Mouse (Mus musculus) heart, adult 18-20 months (tissue): Measurements from ENCODE around the gene Ndufa8. TPM values are rescaled to one million over a fixed set of nuclear protein-coding genes. Genes with fewer than 3 reads are reported as not detected.

Experiments used
- DNase-seq, 2 experiments: peaks; one replicate each; pipeline ENCODE4 v3.0.0; 2021 to 2022; ENCODE audit warnings: mixed read lengths in 1 of 2
- long read RNA-seq, 2 experiments: library from polyadenylated mRNA; stranded (forward); transcript quantifications; one replicate each; pipeline ENCODE4 v2.0.0; 2021
- total RNA-seq, 2 experiments: library from RNA; stranded (reverse); gene quantifications; 2 replicates each; pipeline ENCODE4 v1.2.3; 2021

The Ndufa8 gene
- 100 to 1,000 TPM; 687 to 800 TPM for total RNA-seq
- long read RNA-seq, experiment 1, transcript Ndufa8-201 (4 exons, 861 nt): major isoform, 749 of 800 reads
- long read RNA-seq, experiment 1, partial matches to known transcripts: 48 of 800 reads
- long read RNA-seq, experiment 1, other reads (novel, unspliced or antisense): 3 of 800 reads
- long read RNA-seq, experiment 2, transcript Ndufa8-201 (4 exons, 861 nt): major isoform, 504 of 555 reads
- long read RNA-seq, experiment 2, partial matches to known transcripts: 50 of 555 reads
- long read RNA-seq, experiment 2, other reads (novel, unspliced or antisense): 1 of 555 reads

GRCm38 (mm10) chr2:36048748-36049566 lies at the start of gene Ndufa8, which contains the start of gene Morn5:
Gene Ndufa8 (minus strand): TSS chr2:36049406.
Gene Morn5 (plus strand): TSS chr2:36049458.
- DNase-seq: peak; percentile 98 to 99

- DNase-seq: no peak
Observed at GRCm38 (mm10) chr2:36098021-36098420, 48.8 kb upstream of the Ndufa8 start.

GRCm38 (mm10) chr2:36097129-36097815 lies 48.1 kb upstream of the Ndufa8 start:
- no peak for DNase-seq

- DNase-seq: no peak
Observed at GRCm38 (mm10) chr2:36093914-36094475, 44.8 kb upstream of the Ndufa8 start.

GRCm38 (mm10) chr2:36093301-36093700 lies 44.1 kb upstream of the Ndufa8 start:
- no peak for DNase-seq

- DNase-seq: no peak
Observed at GRCm38 (mm10) chr2:36092748-36093147, 43.5 kb upstream of the Ndufa8 start.

DNA sequence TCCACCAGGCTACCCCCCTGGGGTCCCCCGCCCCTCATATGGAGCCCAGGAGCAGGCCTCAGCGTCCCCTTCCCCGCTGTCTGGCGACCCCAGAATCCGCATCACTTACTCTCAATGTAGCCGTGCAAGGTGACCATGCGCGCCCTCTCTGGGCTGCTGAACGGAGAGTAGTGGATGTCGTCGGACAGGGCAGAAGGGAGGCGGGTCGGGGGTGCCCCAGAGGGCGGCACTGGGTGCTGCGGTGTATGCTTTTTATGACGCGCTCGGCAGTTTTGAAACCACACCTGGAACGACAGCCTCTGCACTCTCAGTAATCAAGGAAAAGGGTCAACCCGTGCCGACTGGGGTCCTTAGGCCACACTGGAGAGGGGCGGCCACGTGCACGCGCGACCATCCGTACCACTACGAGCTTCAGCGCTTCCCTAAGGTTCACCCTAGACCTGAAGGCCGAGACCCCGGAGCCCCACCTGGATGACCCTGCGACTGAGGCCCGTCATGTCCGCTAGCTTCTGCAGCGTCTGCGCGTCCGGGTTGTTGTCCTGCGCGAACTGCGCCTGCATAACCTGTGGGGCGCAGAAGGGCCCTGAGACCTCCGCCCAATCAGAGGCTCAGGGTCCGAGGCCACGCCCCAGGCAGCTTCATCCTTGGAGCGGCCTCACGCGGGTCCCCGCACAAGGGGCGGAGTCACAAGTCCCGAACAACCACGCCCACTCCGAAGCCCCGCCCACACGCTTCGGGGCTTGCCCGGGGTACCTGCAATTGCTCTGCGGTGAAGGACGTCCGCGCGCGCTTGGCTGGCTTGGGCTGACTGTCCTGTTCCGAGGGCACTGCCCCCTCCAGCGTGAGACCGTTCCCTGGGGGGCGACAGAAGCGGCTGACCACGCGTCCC lies 41.9 kb upstream of the Ndufa8 start:
- DNase-seq: peak; percentile 22 to 46

GRCm38 (mm10) chr2:36089190-36089589 lies 40.0 kb upstream of the Ndufa8 start:
- no peak for DNase-seq

- no peak for DNase-seq
Observed at GRCm38 (mm10) chr2:36085041-36085440, 35.8 kb upstream of the Ndufa8 start.

GRCm38 (mm10) chr2:36082802-36083580 lies 33.8 kb upstream of the Ndufa8 start:
- DNase-seq: no peak

DNA sequence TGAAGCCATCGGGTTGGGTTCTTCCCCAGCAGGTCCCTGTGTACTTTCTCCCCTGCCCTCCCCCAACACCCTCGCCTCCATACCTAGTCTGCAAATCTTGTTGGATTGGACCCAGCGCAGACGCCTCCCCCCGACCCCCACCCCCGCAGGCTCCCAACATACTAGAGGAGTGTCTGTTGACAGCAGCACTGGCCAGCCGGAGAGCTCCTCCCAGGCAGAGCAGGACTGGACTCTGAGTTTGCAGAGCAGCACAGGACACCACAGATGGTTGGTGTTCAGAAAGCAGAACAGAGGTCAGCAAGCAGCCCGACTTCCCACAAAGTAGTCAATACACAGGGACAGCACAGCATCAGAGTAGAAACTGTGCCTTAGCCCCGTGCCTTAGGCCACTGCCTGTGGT lies 32.2 kb upstream of the Ndufa8 start:
- DNase-seq: no peak

GRCm38 (mm10) chr2:36077160-36077761 lies 28.1 kb upstream of the Ndufa8 start:
- DNase-seq: no peak

DNA sequence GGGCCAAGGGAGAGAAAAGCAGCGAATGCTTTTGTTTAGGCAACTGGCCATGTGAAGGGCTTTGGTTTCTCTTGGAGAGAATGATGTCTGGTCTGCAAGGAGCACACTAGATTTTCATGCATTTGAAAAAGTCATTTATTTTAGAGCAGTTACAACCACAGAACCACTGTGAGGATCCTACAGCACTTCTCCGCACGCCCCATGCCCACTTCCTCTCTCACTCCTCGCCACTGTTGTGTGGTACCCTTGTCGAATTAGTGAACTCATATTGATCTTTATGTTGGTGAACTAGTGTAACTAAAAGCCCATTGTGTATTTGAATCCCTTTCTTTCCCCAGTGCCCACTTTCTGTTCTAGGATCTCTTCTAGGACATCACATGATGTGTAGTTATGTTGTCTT lies 26.0 kb upstream of the Ndufa8 start:
- no peak for DNase-seq

- DNase-seq: peak in 1 of 2 experiments; percentile 46
Observed at GRCm38 (mm10) chr2:36073781-36074180, 24.6 kb upstream of the Ndufa8 start.

GRCm38 (mm10) chr2:36071660-36072305 lies 22.6 kb upstream of the Ndufa8 start:
- DNase-seq: no peak

GRCm38 (mm10) chr2:36067132-36067531 lies 17.9 kb upstream of the Ndufa8 start:
- DNase-seq: no peak

- no peak for DNase-seq
Observed at GRCm38 (mm10) chr2:36061409-36061808, 12.2 kb upstream of the Ndufa8 start.

- DNase-seq: no peak
Observed at GRCm38 (mm10) chr2:36056248-36056647, 7.0 kb upstream of the Ndufa8 start.

DNA sequence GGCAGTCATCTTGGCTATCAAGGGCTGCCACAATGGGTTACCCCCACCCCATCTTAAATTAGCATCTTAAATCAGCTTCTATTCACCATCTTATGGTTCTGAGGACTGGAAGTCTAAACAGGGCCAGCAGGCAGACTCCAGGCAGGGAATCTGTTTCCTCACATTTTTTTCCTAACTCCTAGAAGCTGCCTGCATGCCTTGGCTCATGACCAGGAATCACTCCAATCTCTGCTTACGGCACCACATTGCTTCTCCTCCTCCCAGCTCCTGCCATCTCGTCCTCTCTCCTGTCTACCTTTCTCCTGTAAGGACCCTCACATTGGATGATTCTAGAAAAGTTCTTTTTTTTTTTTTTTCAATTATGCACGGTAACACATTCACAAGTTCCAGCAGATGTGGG lies 4.0 kb upstream of the Ndufa8 start:
- DNase-seq: no peak

DNA sequence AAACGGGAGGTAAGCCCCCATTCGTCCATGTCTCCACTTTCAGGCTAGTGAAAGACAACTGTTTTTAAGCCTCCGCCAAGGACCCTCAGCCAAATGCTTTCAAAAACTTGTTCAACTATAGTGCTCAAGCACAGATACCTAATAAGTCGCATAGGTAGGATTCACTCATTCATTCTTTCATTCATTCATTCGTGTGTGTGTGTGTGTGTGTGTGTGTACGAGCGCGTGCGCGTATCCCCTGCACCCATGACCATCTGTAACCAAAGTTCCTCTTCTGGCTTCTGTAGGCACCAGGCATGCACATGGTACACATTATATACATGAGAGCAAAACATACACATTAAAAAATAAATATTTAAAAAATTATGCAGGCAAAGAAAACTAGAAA lies 355 bp upstream of the Ndufa8 start:
- no peak for DNase-seq
